Mouse (Mus musculus) midbrain, postnatal 0 days (tissue): ENCODE data around the gene Inpp4a. TPM values are rescaled to one million over a fixed set of nuclear protein-coding genes. Genes with fewer than 3 reads are reported as not detected.

Experiments
- ATAC-seq: fragments of 200-750 bp; cut with Nextera tagmentation; 2 replicates; pipeline ENCODE4 v1.8.0; 2017; ENCODE audit warnings: moderate number of reproducible peaks, mild to moderate bottlenecking, moderate TSS enrichment, moderate library complexity; ENCODE audit not compliant: low FRiP score
- DNase-seq: peaks from one replicate; pipeline ENCODE4 v3.0.0-alpha.2; 2015; ENCODE audit warnings: low spot score
- H3K27ac ChIP-seq: fragments of 300-500 bp; sonication (generic); 2 replicates; pipeline ENCODE4 v1.5.1; 2014; ENCODE audit warnings: low read depth, mild to moderate bottlenecking, low read length, mixed read lengths
- H3K27me3 ChIP-seq: fragments of 300-500 bp; sonication (generic); 2 replicates; pipeline ENCODE4 v1.6.1; 2014; ENCODE audit warnings: low read length, control low read depth, mixed read lengths; ENCODE audit not compliant: insufficient read depth
- H3K36me3 ChIP-seq: fragments of 300-500 bp; sonication (generic); 2 replicates; pipeline ENCODE4 v1.6.1; 2014; ENCODE audit warnings: low read length, control low read depth, mixed read lengths; ENCODE audit not compliant: insufficient read depth
- H3K4me1 ChIP-seq: fragments of 300-500 bp; sonication (generic); 2 replicates; pipeline ENCODE4 v1.6.1; 2014; ENCODE audit warnings: mild to moderate bottlenecking, control low read depth, antibody characterized with exemption, low read length, mixed read lengths; ENCODE audit not compliant: insufficient read depth
- H3K4me2 ChIP-seq: fragments of 300-500 bp; sonication (generic); 2 replicates; pipeline ENCODE4 v1.6.1; 2014; ENCODE audit warnings: low read depth, mild to moderate bottlenecking, low read length, mixed read lengths; ENCODE audit not compliant: poor library complexity, severe bottlenecking
- H3K4me3 ChIP-seq: fragments of 300-500 bp; sonication (generic); 2 replicates; pipeline ENCODE4 v1.5.1; 2014; ENCODE audit warnings: low read depth, mild to moderate bottlenecking, low read length, moderate library complexity
- H3K9ac ChIP-seq: fragments of 300-500 bp; sonication (generic); replicated peaks from 2 replicates; pipeline ENCODE4 v1.6.1; 2014; ENCODE audit warnings: mild to moderate bottlenecking, low read length, moderate library complexity, mixed read lengths; ENCODE audit not compliant: poor library complexity, severe bottlenecking
- H3K9me3 ChIP-seq: fragments of 300-500 bp; sonication (generic); 2 replicates; pipeline ENCODE4 v1.6.1; 2016; ENCODE audit warnings: low read length, control low read depth
- CTCF ChIP-seq: IDR thresholded peaks from 2 replicates; pipeline ENCODE4 v1.5.1; 2016; ENCODE audit warnings: antibody characterized with exemption, mild to moderate bottlenecking
- WGBS: fragments of 180-500 bp; shearing (Covaris S2); extraction: QIAGEN DNeasy Blood & Tissue Kit; methylation state at CpG from one replicate; pipeline ENCODE4 v1.1.7; 2014; 5-methylcytosine and 5-hydroxymethylcytosine counted together
- polyA plus RNA-seq: library from polyadenylated mRNA; unstranded; fragments of >200 nt; fragmentation: Nextera tagmentation; extraction: Ambion mirVana; gene quantifications from 2 replicates; pipeline ENCODE4 v1.2.1, GENCODE M21; 2015
- total RNA-seq: library from RNA; depleted of rRNA; stranded (reverse); fragments of >200 nt; gene quantifications from 2 replicates; pipeline ENCODE4 v1.2.3, GENCODE M21; 2014

Inpp4a gene
- total and polyA plus RNA-seq, 2 experiments from 2014 or later = 48.8 to 85.8 TPM

- no peaks in the 10 kb centered on the region for H3K4me1 ChIP-seq
- no peak overlapping the region for H3K4me3 ChIP-seq
- H3K9me3 ChIP-seq = no peaks in the 10 kb centered on the region
- H3K9ac ChIP-seq = no peak overlapping the region
- no peak overlapping the region for H3K4me2 ChIP-seq
- peaks cover 47% of the 10 kb centered on the region for H3K36me3 ChIP-seq
- no peak for TF ChIP-seq CTCF
- no peak for ATAC-seq
- no peak overlapping the region for H3K27ac ChIP-seq
- 90% methylated on average over 10 of the region's 10 CpGs for WGBS
- no peak for DNase-seq
- no peaks in the 10 kb centered on the region for H3K27me3 ChIP-seq
These were observed 63.1 kb downstream of the Inpp4a start for GRCm38 (mm10) chr1:37362721-37363120.

GRCm38 (mm10) chr1:37368125-37368524 lies 68.5 kb downstream of the Inpp4a start:
- DNase-seq = no peak
- WGBS = 98% methylated on average over 10 of the region's 10 CpGs
- no peak overlapping the region for H3K4me2 ChIP-seq
- no peak overlapping the region for H3K27ac ChIP-seq
- no peak for TF ChIP-seq CTCF
- no peak overlapping the region for H3K9ac ChIP-seq
- H3K9me3 ChIP-seq = no peaks in the 10 kb centered on the region
- H3K27me3 ChIP-seq = no peaks in the 10 kb centered on the region
- ATAC-seq = no peak
- peaks cover 78% of the 10 kb centered on the region for H3K36me3 ChIP-seq
- no peaks in the 10 kb centered on the region for H3K4me1 ChIP-seq
- H3K4me3 ChIP-seq = no peak overlapping the region

GRCm38 (mm10) chr1:37368768-37369385 lies 69.2 kb downstream of the Inpp4a start:
- Histone ChIP-seq H3K27ac (no peak overlapping the region), H3K9me3 (no peaks in the 10 kb centered on the region), H3K4me3 (no peak overlapping the region), H3K4me1 (no peaks in the 10 kb centered on the region), H3K36me3 (peaks cover 85% of the 10 kb centered on the region), H3K9ac (no peak overlapping the region), H3K4me2 (no peak overlapping the region), H3K27me3 (no peaks in the 10 kb centered on the region)
- no peak for ATAC-seq
- 87% methylated on average over 7 of the region's 7 CpGs for WGBS
- TF ChIP-seq CTCF = no peak
- no peak for DNase-seq

- Histone ChIP-seq H3K4me2 (no peak overlapping the region), H3K27me3 (no peaks in the 10 kb centered on the region), H3K36me3 (peaks cover 73% of the 10 kb centered on the region), H3K9ac (no peak overlapping the region), H3K4me3 (no peak overlapping the region), H3K9me3 (no peaks in the 10 kb centered on the region), H3K27ac (no peak overlapping the region), H3K4me1 (no peaks in the 10 kb centered on the region)
- TF ChIP-seq CTCF = no peak
- DNase-seq (no peak), ATAC-seq (no peak)
- WGBS = 95% methylated on average over 8 of the region's 8 CpGs
These were observed 76.5 kb downstream of the Inpp4a start for GRCm38 (mm10) chr1:37376177-37376576.

GRCm38 (mm10) chr1:37376751-37377150 lies 77.1 kb downstream of the Inpp4a start:
- Histone ChIP-seq H3K9ac (no peak overlapping the region), H3K36me3 (peaks cover 74% of the 10 kb centered on the region), H3K9me3 (no peaks in the 10 kb centered on the region), H3K4me2 (no peak overlapping the region), H3K4me1 (no peaks in the 10 kb centered on the region), H3K27me3 (no peaks in the 10 kb centered on the region), H3K27ac (no peak overlapping the region), H3K4me3 (no peak overlapping the region)
- ATAC-seq (no peak), DNase-seq (no peak)
- 91% methylated on average over 2 of the region's 2 CpGs for WGBS
- TF ChIP-seq CTCF = no peak

- peaks cover 71% of the 10 kb centered on the region for H3K36me3 ChIP-seq
- WGBS = 91% methylated on average over 5 of the region's 5 CpGs
These were observed 78.4 kb downstream of the Inpp4a start for GRCm38 (mm10) chr1:37378095-37378494.

More at GRCm38 (mm10) chr1:37378095-37378494, 78.4 kb downstream of the Inpp4a start:
- Histone ChIP-seq H3K9ac (no peak overlapping the region), H3K9me3 (no peaks in the 10 kb centered on the region), H3K4me3 (no peak overlapping the region), H3K27ac (no peak overlapping the region), H3K27me3 (no peaks in the 10 kb centered on the region), H3K4me2 (no peak overlapping the region), H3K4me1 (no peaks in the 10 kb centered on the region)
- no peak for DNase-seq
- no peak for TF ChIP-seq CTCF
- no peak for ATAC-seq
